Mouse (Mus musculus): ENCODE data around the gene Serpina3g.

DNA sequence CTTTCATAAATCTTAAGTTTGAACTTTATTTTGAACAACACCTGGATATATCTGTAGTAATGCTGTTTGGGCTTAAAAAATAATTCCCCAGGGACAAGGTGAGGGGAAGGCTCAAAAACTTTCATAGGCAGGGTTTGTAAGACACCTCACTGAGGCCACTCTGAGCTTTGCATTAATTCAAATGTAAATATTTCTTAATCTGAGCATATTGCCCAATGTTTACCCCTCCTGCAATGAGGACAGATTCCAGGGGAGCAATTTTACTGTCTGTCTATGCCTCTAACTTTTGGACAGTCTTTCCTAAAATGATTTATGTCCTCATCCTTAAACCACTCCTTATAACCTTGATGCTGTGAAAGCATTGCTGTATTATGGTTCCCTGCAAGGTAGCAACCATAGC, 52.3 kb downstream of the Serpina3g start:
- TF ChIP-seq POLR2A (IDR thresholded peaks at IDR 0.05; ENCODE audit: extremely low read depth, insufficient read depth, low read length) (no peak), CTCF (IDR thresholded peaks at IDR 0.05; ENCODE audit: extremely low read depth, insufficient read depth, low read length) (no peak)

Data from cortical plate, adult 2 months (tissue).